8 mouse cellular contexts compared by ENCODE assay signal in the genomic region with DNA sequence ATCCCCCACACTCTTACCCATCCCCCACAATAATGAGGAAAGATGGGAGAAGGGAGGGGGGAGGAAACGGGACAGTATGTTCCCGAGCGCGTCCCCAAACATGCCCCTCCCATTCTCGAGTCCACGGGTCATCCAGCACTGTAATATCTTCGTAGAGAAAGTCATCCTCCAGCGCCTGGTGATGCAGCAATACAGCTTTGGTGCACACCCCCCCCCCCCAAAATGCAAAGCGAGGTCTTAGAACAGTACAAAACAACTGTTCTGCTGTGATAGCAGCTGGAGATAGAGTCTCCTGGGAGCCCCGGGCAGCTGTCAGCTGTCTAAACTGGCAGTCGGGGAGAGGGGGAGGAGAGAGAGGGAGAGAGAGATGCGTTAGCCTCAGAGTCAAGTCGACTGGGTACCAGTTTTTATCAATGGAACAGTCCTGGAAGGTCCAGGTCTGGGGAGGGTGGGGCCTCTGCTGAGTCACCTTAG. TPM values are rescaled to one million over a fixed set of nuclear protein-coding genes. Genes with fewer than 3 reads are reported as not detected.
A peak's percentile ranks its signal among the peaks of the same experiment; 100 is the strongest.
DNase-seq lines count a peak whose midpoint lies in the region; ATAC-seq and TF ChIP-seq lines count a peak whose summit lies in the region.

No protein-coding gene starts in this region.

- H3K4me2 ChIP-seq in hindbrain, embryonic 12.5 days (replicated peaks), result peak overlapping the region; percentile 16; the same call in 1 of the 2 replicates

- no peak overlapping the region for H3K4me3 ChIP-seq in kidney, adult 2 months (ENCODE audit: insufficient read depth, low read depth, low read length)
- H3K4me3 ChIP-seq in bone marrow, adult 2 months (replicated peaks; ENCODE audit: control insufficient read depth, low read depth, low read length), result no peak overlapping the region
- no peak overlapping the region for H3K4me3 ChIP-seq in hindbrain, embryonic 12.5 days

- no peak for TF ChIP-seq CTCF in kidney, adult 2 months (conservative IDR thresholded peaks at IDR 0.05; ENCODE audit: insufficient read depth, insufficient read length, low read depth, low read length)
- TF ChIP-seq CTCF in bone marrow, adult 2 months (IDR thresholded peaks at IDR 0.05; ENCODE audit: control insufficient read depth, insufficient read depth, low read length), result no peak

- ATAC-seq in hindbrain, embryonic 12.5 days (ENCODE audit: low FRiP score), result peak; percentile 82

- H3K36me3 ChIP-seq in kidney, adult 2 months (ENCODE audit: control insufficient read depth, insufficient read depth, low read length), result no peaks in the 10 kb centered on the region
- no peaks in the 10 kb centered on the region for H3K36me3 ChIP-seq in hindbrain, embryonic 12.5 days

- H3K4me1 ChIP-seq in kidney, adult 2 months (ENCODE audit: control insufficient read depth, insufficient read depth, low read length), result peaks cover 24% of the 10 kb centered on the region
- no peaks in the 10 kb centered on the region; the same call in 1 of the 2 replicates for H3K4me1 ChIP-seq in bone marrow, adult 2 months (ENCODE audit: control insufficient read depth, insufficient read depth, low read length)
- peaks cover 9% of the 10 kb centered on the region; the same call in 1 of the 2 replicates for H3K4me1 ChIP-seq in hindbrain, embryonic 12.5 days

- H3K27ac ChIP-seq in kidney, adult 2 months (ENCODE audit: insufficient read depth, low read depth, low read length), result no peak overlapping the region
- peak overlapping the region; percentile 54; the same call in 1 of the 2 replicates for H3K27ac ChIP-seq in bone marrow, adult 2 months (ENCODE audit: control insufficient read depth, insufficient read depth, low read depth, low read length, poor library complexity)
- H3K27ac ChIP-seq in hindbrain, embryonic 12.5 days, result peak overlapping the region; percentile 44

- no peak for TF ChIP-seq POLR2A in kidney, adult 2 months (IDR thresholded peaks at IDR 0.05; ENCODE audit: low read depth, low read length)
- TF ChIP-seq POLR2A in bone marrow, adult 2 months (IDR thresholded peaks at IDR 0.05; ENCODE audit: borderline replicate concordance, control insufficient read depth, low read depth, low read length), result no peak

- no peaks in the 10 kb centered on the region for H3K9me3 ChIP-seq in hindbrain, embryonic 12.5 days (replicated peaks)

- 21% methylated on average over 13 of the region's 13 CpGs for WGBS in kidney, adult 2 months
- WGBS in bone marrow, adult 2 months, result 37% methylated on average over 13 of the region's 13 CpGs
- 23% methylated on average over 13 of the region's 13 CpGs for WGBS in hindbrain, embryonic 12.5 days

- peak; percentile 46 for DNase-seq in kidney, adult 2 months
- DNase-seq in kidney, adult 8-10 months, result no peak
- peak; percentile 61 for DNase-seq in mesoderm, embryonic 11.5 days (ENCODE audit: low read depth, low spot score)
- no peak for DNase-seq in ovary, adult 18-20 months (ENCODE audit: low spot score)
- no peak for DNase-seq in urinary bladder, postnatal 10 days (ENCODE audit: low spot score)
- DNase-seq in urinary bladder, postnatal 4 days (ENCODE audit: low spot score in 2 of 2), result no peak

- H3K27me3 ChIP-seq in kidney, adult 2 months (replicated peaks; ENCODE audit: control insufficient read depth, insufficient read depth, low read length), result no peaks in the 10 kb centered on the region
- no peaks in the 10 kb centered on the region for H3K27me3 ChIP-seq in hindbrain, embryonic 12.5 days

- no peak overlapping the region for H3K9ac ChIP-seq in hindbrain, embryonic 12.5 days

RNA-seq across cellular contexts. Expression of a gene that starts 11.0 kb away (rescaled TPM):
- polyA plus RNA-seq in kidney, adult 2 months (2012; rRNA removed), result 30.7 and 31.8 TPM in 2 replicates
- polyA plus RNA-seq in bone marrow, adult 2 months (2011; ENCODE audit: insufficient read depth, insufficient read length, low replicate concordance, missing spikeins), result not detected in 2 replicates
- 16.9 and 18.8 TPM in 2 replicates for polyA plus RNA-seq in hindbrain, embryonic 12.5 days (2016; fragmentation: Nextera tagmentation; extraction: Ambion mirVana)

RNA-seq across cellular contexts. Expression of a gene that starts 16.5 kb away (rescaled TPM):
- 45.3 and 70.3 TPM in 2 replicates for polyA plus RNA-seq in kidney, adult 2 months (2012; rRNA removed)
- polyA plus RNA-seq in bone marrow, adult 2 months (2011; ENCODE audit: insufficient read depth, insufficient read length, low replicate concordance, missing spikeins), result 13.0 and 19.5 TPM in 2 replicates
- 4.1 and 4.5 TPM in 2 replicates for polyA plus RNA-seq in hindbrain, embryonic 12.5 days (2016; fragmentation: Nextera tagmentation; extraction: Ambion mirVana)

RNA-seq across cellular contexts. Expression of a gene that starts 17.4 kb away (rescaled TPM):
- 288 and 414 TPM in 2 replicates for polyA plus RNA-seq in kidney, adult 2 months (2012; rRNA removed)
- 20.8 and 36.2 TPM in 2 replicates for polyA plus RNA-seq in bone marrow, adult 2 months (2011; ENCODE audit: insufficient read depth, insufficient read length, low replicate concordance, missing spikeins)
- 39.0 and 43.9 TPM in 2 replicates for polyA plus RNA-seq in hindbrain, embryonic 12.5 days (2016; fragmentation: Nextera tagmentation; extraction: Ambion mirVana)

RNA-seq across cellular contexts. Expression of a gene that starts 40.4 kb away (rescaled TPM):
- 108 and 114 TPM in 2 replicates for polyA plus RNA-seq in kidney, adult 2 months (2012; rRNA removed)
- 73.5 and 124 TPM in 2 replicates for polyA plus RNA-seq in bone marrow, adult 2 months (2011; ENCODE audit: insufficient read depth, insufficient read length, low replicate concordance, missing spikeins)
- 290 and 291 TPM in 2 replicates for polyA plus RNA-seq in hindbrain, embryonic 12.5 days (2016; fragmentation: Nextera tagmentation; extraction: Ambion mirVana)

Comparison
In these comparisons a context has a peak if more than half of its experiments do, and no peak if none do; other contexts are left out.
1. DNase-seq: peak in kidney, adult 2 months (single experiment) and mesoderm, embryonic 11.5 days (single experiment); none in kidney, adult 8-10 months (0 of 2), ovary, adult 18-20 months (single experiment), urinary bladder, postnatal 10 days (single experiment) and urinary bladder, postnatal 4 days (0 of 2).
2. RNA of a gene that starts 11.0 kb away (polyA plus RNA-seq): 30.7 to 31.8 TPM in kidney, adult 2 months and 16.9 to 18.8 TPM in hindbrain, embryonic 12.5 days; not detected in bone marrow, adult 2 months; every median in the first group is over 10 times any median in the second.